Mouse (Mus musculus) spleen, adult 18-20 months (tissue): Measurements from ENCODE around the gene Stx1a.
"Not testable (repeated sequence)": the region's sequence is repeated elsewhere in the genome, so short reads cannot be mapped to it uniquely, and the experiment has no call there.

Experiments
- DNase-seq, 2 experiments: peaks; one replicate each; pipeline ENCODE4 v3.0.0; 2022; ENCODE audit warnings: mixed read lengths in 2 of 2

The Stx1a gene

DNA sequence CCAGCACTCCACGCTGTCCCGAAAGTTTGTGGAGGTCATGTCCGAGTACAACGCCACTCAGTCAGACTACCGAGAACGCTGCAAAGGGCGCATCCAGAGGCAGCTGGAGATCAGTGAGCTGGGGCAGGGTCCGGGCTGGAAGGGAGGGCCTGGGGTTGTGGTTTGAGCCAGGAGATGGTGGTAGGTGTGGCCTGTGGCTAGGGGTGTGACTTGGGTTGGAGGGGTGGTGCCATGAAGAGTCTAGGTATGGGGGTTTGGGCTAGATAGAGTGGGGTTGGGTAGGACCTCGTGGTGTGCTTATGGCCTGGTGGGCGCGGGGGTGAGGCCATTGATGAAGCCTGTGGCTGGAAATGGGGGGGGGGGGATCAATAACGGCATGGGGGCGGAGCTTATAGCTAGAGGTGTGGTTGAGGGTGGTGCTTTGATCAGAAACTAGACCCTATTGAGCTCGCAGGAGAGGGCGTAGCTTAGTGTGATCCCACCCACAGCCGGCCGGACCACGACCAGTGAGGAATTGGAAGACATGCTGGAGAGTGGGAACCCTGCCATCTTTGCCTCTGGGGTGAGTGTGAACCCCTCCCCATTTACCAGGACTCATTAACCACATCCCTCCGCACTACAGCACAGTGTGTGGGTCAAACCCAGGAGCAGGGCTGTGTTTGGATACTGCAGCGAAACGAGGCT lies 19.0 kb downstream of the Stx1a start:
- no peak for DNase-seq

DNA sequence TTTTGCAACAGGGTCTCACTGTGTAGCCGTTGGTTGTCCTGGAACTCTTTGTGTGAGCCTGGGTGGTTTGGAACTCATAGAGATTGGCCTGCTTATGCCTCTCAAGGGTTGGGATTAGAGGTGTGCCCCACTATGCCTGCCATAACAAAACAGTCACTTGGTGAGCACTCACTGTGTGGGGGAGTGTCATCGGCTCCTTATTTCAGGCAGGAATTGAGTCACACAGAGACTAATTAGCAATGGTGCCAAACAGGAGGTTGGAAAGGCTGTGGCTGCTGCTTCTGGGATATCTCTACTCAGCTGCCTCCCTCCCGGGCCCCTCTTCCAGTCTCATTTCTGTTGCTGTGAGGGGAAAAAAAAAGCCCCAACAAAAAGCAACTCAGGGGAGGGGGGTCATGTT lies 21.3 kb downstream of the Stx1a start:
- DNase-seq: no peak

DNA sequence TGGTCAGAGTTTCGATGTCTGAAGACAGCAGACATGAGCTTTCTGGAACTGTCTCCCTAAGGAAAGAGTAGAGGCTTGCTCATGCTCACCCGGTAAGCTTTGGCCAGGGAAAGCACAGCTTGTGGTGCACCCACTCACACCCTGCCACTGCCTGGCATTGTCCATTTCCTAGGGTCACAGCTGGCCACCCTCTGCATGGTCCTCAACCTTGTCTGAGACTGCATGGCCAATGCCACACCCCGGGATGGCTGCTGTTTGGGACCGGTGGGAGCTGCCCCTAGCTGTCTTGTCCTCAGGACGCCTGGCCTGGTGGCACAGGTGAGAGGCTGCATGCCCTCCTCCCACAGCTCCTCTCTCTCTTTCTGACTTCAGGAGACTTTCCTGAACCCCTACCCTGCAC lies 25.3 kb downstream of the Stx1a start:
- DNase-seq: no peak

DNA sequence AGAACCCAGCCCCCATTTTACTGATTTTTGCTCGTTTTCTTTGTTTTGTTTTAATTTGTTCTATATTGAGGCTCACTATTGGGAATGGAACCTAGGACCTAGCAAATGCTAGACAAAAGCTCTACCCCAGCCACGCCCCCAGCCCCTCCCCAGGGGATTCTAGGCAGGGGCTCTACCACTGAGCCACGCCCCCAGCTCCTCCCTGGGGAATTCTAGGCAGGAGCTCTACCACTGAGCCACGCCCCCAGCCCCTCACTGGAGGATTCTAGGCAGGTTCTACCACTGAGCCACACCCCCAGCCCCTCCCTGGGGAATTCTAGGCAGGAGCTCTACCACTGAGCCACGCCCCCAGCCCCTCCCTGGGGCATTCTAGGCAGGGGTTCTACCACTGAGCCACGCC lies 26.0 kb downstream of the Stx1a start:
- DNase-seq: not testable (repeated sequence)

DNA sequence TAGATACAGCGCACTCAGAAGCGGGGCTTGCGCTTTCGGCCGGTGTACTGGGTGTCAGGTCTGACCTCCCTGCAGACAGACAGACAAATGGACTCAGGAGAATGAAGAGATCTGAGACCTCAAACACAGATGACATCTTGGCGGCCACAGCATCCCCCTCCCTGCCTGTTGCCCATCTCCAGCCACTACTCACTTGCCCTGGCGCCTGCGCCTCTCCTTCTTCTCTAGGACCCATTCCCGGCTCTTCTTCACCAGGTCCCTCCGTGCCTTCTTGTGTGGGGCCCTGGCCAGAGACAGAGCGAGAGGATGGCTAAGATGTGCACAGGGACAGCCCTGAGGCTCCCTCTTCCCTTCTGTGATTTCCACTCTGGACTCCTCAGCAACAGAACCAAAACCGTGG lies 30.1 kb downstream of the Stx1a start:
- DNase-seq: no peak

DNA sequence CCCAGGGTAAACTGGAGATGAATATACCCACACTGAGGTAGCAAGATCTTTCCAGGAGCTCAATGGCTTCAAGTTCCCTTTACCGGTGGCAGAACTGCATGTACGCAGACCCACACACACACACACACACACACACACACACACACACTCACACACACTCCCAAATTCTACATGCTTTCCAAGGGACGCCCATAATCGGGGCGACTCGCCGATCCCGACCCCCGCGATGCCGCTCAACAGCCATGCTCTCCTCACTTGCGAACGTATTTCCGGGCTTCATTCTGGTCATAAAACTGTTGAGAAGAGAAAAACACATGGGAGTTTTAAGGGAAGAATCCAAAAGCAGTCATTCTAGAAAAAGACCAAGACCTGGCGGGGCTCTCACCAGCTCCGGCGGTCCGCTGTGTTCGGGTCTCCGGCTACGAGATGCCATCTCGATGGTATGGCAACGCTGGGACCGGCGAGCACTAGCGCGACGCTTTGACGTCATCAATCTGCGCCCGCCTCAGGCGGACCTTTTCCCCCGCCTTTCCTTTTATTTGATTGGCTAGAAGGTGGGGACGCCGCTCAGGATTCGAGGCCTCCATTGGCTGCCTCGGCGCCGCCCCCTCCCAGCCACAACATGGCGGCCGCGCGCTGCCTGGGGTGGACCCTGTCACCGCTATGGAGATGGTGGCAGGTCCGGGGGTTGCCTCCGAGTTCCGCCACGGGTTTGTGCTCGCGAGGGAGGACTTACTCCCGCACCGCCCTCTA lies 40.5 kb downstream of the Stx1a start, which contains the start of gene Dnajc30:
Gene Dnajc30 (plus strand): TSS at position 574 of the 753 bp plus-strand sequence.
- peak; percentile 93 to 94 for DNase-seq

DNA sequence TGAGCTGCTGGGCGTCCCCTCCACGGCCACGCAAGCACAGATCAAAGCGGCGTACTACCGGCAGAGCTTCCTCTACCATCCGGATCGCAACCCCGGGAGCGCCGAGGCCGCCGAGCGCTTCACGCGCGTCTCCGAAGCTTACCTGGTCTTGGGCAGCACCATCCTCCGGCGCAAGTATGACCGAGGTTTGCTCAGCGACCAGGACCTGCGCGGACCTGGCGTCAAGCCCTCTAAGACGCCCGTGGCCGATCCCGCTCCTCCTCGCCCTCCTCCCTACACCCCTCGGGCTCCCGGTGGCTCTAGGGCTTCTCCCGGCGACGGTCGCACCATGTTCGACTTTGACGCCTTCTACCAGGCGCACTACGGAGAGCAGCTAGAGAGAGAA lies 41.1 kb downstream of the Stx1a start:
- no peak for DNase-seq

DNA sequence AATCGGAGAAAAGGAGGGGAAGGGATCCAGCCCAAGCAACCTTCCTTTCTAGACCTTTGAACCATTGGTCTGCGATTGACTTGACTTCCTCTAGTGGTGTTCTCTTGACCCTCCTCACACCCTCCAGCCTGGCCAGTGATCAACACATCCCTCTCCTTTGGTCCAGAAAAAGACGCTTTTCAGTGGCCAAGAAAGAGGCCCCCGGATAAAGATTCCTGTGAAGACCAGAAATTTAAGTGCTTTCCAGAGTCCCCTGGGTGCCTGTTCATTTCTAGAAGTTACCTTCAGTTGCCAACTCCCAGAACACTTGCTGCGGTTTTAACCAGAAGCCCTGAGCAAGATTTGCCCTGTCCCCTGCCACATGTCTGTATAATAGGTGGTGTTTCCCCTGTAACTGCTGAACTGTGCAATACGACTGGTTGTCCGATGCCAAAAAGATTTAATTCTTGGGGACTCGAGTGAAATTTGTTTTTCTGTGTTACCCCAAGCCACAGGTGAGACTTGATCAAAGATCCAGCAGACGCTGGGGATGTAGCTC lies 41.7 kb downstream of the Stx1a start, which contains the start of gene Bud23:
Gene Bud23 (minus strand): TSS at position 51 of the 538 bp plus-strand sequence.
- DNase-seq: not testable (repeated sequence)

DNA sequence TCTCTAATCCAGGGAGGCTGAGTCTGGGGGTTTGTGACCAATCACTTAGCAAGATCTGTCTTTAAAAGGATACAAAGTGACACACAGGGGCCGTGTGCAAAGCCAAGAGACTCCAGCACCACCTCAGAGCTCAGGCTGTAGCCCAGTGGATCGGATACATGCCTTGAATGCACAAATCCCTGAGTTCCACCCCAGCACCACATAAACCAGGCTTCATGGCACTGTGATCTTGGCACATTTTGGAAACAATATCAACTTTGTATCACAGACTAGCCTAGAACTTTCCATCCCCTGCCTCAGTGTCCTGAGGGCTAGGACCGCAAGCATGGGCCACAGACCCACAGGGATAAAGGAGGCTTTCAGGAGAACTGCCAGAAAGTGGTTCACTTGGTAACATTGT lies 42.7 kb downstream of the Stx1a start:
- DNase-seq: no peak

DNA sequence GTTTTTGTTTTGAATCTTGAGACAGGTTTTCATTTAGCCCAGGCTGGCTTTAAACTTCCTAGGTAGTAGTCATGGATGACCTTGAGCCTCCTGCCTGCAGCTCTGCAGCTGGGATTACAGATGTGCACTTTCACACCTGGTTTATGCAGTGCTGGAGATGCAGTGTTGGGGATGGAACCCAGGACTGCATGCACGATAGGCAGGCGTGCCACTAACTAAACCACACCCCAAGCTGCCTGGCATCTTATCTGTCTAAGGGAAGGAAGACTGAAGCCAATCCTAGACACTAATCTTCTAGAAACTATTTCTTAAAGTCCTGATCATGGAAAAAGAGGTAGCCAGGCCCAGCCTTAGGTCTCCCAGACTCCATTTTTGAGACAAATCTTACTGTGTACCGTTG lies 47.2 kb downstream of the Stx1a start:
- DNase-seq: no peak

DNA sequence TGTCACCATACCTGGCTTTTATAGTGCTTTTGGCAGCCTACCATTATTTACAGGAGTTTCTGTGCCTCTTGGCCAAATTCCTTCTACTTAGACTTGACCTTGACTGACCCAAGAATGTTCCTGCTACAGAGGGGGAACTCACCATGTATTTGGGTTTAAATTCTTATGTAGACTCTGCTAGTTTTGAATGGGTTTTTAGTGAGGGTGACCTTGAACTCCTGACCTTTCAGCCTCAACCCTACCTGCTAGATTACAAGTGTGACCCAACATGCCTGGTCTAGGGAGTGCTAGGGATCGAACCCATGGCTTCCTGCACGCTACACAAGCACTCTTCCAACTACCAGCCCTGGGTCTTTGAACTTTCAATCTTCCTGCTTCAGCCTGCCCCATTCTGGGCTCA lies 48.8 kb downstream of the Stx1a start:
- DNase-seq: no peak

DNA sequence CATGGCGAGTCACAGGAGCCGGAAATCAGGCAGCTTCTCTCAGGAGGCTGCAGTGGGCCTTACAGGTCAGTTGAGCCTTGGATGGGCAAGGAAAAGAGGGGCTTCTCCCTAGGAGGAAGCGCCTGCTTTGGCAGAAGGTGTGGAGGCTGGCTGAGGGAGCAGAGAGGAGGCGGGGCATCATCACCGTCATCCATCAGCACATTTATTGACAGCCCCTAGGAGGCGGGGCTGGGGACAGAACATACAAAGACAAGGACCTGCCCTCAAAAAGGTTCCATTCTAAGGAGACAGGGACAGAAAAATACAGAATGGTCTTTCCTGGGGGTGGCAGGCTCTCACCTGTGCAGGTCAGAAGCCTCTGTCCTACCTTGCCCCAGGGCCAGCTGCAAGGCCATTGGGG lies 49.4 kb downstream of the Stx1a start:
- no peak for DNase-seq

DNA sequence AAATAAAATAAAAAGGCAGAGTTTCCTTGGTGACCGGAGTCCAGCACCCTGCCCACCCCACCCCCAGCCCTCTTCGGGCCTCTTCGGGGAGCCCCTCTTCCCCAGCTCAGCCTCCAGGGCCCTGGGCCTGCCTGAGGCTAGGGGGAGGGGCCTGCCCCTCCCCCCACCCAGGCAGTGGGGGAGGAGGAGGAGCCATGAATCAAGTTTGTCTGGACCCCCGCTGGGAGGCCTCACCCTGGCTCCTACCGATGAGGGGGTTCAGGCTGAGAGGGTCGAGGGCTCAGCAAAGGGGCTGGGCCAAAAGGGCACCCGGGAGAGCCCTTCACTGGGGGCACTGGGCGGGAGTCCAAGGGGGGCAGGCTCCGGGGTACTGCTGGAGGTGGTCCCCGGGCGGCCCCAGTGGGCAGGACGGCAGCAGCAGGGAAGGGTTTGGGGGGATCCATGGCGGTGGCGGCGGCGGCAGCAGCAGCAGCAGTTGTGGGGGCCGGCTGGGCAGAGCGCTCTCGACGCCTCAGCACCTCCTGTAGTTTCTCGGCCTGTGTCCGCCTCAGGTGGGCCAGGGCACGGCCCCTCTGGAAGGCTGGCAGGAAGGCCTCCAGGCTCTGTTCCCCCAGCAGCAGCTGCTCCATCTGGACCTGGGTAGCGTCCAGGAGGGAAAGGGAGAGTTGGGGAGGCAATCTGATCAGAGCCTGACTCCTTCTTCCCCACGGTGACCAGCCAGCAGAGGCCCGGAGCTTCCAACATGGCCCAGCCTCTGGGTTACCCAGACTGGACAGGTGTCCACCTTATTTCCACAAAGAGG lies 50.3 kb downstream of the Stx1a start:
- DNase-seq: no peak

DNA sequence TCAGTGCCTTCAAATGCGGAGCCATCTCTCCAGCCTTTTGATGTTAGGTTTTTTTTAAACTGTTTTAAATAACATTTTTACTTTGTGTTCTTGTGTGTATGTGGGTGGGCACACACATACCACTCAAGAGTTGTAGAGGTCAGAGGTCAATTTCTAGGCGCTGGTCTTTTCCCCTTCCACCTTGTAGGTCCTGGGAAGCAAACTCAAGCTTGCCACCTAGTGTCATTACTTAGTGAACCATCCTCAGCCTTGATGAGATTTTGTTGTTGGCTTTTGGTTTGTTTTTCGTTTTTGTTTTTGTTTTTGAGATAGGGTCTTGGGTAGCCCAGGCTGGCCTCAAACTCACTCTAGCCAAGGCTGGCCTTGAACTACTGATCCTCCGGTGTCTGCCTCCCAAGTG lies 52.4 kb downstream of the Stx1a start:
- no peak for DNase-seq

DNA sequence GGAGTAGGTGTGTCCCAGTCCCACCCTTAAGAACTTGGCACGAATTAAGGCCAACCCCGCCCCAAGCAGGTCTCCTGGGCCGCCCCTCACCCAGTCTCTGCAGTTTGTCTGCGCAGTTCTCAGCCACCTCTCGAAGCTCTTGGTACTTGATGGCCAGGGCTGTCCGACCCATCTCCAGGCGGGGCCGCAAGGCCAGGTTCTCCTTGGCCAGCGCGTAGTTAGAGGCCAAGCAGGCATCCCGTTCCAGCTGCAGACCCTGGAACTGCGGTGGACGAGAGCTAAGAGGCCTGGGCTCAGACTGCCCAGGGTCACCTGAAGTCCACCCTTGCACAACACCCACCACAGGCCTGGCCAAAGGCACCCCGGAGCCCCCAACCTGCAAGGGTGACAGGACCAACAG lies 53.1 kb downstream of the Stx1a start:
- no peak for DNase-seq

DNA sequence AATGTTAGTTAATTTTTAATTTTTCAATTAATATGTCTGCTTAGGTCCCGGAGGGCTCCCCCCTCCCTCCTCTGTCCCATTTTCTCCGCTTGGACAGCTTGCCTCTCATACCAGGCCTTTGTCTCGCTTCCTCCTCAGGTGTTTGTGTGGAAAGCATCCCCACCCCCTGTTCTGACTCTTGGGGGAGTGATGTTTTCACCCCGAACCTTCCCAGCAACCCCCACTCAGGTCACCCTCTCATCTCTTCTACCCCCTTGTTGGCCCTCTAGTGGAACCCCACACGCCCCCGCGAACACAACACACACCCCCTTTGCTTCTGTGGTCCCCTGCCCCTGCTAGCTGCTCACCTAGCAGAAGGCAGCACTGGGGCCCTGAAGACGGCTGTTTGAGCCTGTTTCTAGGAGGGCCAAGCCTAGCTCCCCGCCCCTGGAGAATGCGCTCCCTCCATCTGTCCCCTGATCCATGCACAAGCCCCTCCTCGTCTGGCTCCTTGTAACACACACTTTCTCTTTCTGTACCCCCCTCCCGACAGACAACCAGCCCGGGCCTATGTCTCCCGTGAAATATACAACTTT lies 53.7 kb downstream of the Stx1a start:
- no peak for DNase-seq

DNA sequence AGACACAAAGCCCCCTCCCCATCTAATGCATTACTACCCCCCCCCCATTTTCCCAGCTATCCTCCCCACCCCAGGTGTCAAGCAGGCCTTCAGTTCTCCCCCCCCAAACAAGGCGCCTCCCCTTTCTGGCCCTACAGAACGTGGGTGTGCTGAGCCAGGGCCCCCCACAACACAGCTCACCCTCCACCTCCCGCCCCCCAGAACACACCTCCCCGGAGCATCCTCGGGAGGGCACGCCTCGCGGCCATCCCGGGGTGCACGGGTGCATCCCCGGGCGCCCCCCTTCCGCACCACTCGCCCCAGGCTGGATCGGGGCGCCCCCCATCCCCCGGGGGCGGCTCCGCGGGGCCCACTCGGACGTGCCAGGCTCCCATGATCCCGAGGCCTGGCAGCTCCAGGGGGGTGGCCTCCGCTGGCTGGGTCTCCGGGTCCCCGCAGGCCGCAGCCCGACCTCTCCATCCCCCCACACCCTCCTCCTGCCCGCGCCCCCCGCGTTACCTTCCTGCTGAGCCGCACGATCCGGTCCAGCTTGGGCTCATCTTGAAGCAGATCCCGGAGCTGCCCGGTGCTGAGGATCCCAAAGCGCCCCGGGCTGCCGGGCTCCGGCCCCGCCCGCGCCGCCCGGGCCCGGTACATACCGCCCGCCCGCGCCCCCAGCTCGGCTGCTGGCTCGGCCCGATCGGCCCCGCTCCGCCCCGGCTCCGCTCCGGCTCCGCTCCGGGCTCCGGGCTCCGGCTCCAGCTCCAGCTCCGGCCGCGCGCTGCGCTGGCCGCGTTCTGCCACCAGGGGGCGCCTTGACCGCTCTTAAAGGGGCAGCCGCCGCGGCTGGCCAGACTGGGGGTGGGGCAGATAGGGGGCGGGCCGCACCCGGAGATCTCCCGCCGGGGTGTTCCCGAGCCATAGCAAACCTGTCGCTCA lies 54.5 kb downstream of the Stx1a start, which contains the start of gene Vps37d:
Gene Vps37d (minus strand): TSS at position 703 of the 918 bp plus-strand sequence.
- DNase-seq: peak; percentile 75 to 92

DNA sequence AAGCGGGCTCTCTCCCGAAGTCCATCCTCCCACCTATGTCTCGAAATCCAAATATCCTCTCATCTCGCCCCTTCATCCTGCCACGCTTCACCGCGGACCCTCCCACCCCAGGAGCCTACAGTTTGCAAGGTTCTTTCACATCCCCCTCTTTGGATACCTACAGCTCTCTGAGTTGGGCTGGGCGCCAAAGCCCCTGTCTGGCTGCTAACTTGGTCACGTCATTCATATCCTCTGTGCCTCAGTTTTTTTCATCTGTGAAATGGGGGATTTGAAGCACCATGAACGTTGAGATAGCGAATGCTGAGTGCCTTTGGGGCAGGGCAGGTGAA lies 55.2 kb downstream of the Stx1a start:
- DNase-seq: no peak

DNA sequence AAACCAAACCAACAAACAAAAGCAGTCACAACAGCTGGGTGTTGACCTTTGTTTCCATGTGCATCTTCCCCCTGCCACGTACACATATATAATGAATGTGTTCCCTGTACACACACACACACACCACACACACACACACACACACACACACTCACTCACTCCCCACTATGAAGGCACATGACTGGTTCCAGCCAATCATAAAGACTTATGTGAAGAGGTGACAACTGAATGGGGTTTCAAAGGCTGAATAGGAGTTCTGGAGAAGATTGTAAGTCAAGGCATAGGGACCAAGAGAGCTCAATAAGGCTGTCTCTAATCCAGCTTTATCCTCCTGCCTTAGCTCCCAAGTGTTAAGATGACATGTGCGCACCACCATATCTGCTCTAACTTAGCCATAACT lies 56.3 kb downstream of the Stx1a start:
- DNase-seq: no peak

DNA sequence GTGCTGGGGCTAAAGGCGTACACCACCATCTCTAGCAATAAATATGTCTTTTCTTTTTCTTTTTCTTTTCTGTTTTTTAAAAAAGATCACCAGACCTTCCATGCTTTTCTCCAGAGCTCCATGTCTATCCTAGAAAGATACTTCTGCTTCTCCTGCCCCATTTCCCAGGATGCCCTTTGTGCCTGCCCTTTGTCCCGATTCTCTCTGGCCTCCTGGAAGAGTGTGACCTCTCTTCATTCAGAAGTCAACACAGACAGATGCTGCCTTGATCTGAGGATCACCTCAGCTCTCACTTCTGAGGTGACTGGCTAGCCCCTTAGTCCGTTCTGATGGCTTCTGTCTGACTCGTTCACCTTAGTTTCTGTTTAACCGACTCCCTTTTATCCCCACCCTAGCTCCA lies 57.3 kb downstream of the Stx1a start:
- DNase-seq: no peak

DNA sequence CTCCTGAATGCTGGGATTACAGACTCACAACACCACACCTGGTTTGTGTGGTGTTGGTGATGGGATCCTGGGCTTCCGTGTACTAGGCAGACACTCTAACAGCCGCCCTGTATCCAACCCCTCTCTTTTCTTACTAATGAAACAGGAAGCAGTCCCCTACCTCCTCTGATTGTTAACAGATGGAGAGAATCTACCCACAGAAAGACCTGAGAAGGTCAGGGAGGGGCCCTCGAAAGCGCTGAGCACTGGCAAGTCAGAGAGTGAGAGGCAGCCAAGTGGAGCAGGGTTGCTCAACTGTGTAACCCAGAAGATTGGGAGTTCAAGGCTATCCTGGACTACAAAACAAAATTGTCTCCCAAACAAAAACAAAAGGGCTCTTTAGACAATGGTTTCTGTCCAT lies 63.6 kb downstream of the Stx1a start:
- DNase-seq: no peak

DNA sequence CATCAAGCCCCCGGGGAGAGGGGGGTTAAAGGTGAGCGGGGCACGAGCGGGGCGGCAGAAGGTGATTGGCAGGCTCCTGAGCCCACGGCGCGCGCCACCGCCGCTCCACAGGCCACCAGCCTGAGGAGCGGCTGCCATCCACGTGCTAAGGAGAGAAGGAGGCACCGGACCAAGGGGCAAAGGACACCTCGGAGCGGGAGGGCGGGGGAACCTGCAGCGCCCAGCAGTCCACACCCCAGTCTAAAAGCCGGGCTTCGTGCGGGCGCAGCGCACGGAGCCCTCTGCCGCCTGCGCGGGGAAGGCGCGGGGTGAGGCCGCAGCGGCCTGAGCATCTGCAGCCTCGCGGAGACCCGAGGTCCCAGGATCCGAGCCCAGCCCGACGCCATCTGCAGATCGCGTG lies 66.4 kb downstream of the Stx1a start, which contains the start of gene Mlxipl:
Gene Mlxipl (plus strand): TSS at position 238 of the 400 bp plus-strand sequence.
- no peak for DNase-seq
